Mouse (Mus musculus) heart, embryonic 10.5 days (tissue): ENCODE measurements around the gene Vmn2r52. TPM values are rescaled to one million over a fixed set of nuclear protein-coding genes. Genes with fewer than 3 reads are reported as not detected.
"Not testable (repeated sequence)": the region's sequence is repeated elsewhere in the genome, so short reads cannot be mapped to it uniquely, and the experiment has no call there.

Source experiments
- DNase-seq: peaks from one replicate; pipeline ENCODE4 v3.0.0-alpha.2; 2017; ENCODE audit warnings: low spot score
- H3K27ac ChIP-seq: fragments of 300-500 bp; sonication (generic); 2 replicates; pipeline ENCODE4 v1.5.1; 2016; ENCODE audit warnings: mild to moderate bottlenecking
- H3K27me3 ChIP-seq: fragments of 300-500 bp; sonication (generic); 2 replicates; pipeline ENCODE4 v1.6.1; 2016; ENCODE audit warnings: mild to moderate bottlenecking; ENCODE audit not compliant: poor library complexity, insufficient read depth, severe bottlenecking
- H3K36me3 ChIP-seq: fragments of 300-500 bp; sonication (generic); 2 replicates; pipeline ENCODE4 v1.6.1; 2016; ENCODE audit warnings: mild to moderate bottlenecking, moderate library complexity
- H3K4me1 ChIP-seq: fragments of 300-500 bp; sonication (generic); 2 replicates; pipeline ENCODE4 v1.6.1; 2016; ENCODE audit warnings: mild to moderate bottlenecking
- H3K4me3 ChIP-seq: fragments of 300-500 bp; sonication (generic); 2 replicates; pipeline ENCODE4 v1.5.1; 2016; ENCODE audit warnings: mild to moderate bottlenecking, moderate library complexity
- H3K9me3 ChIP-seq: fragments of 300-500 bp; sonication (generic); 2 replicates; pipeline ENCODE4 v1.6.1; 2016; ENCODE audit warnings: mild to moderate bottlenecking, moderate library complexity
- WGBS: fragments of 180-500 bp; shearing (Covaris S2); methylation state at CpG from one replicate; pipeline ENCODE4 v1.1.7; 2016; 5-methylcytosine and 5-hydroxymethylcytosine counted together
- polyA plus RNA-seq: library from polyadenylated mRNA; unstranded; fragments of >200 nt; fragmentation: Nextera tagmentation; extraction: Ambion mirVana; gene quantifications from 2 replicates; pipeline ENCODE4 v1.2.1, GENCODE M21; 2016

Gene Vmn2r52
- polyA plus RNA-seq: not detected in 2 replicates

DNA sequence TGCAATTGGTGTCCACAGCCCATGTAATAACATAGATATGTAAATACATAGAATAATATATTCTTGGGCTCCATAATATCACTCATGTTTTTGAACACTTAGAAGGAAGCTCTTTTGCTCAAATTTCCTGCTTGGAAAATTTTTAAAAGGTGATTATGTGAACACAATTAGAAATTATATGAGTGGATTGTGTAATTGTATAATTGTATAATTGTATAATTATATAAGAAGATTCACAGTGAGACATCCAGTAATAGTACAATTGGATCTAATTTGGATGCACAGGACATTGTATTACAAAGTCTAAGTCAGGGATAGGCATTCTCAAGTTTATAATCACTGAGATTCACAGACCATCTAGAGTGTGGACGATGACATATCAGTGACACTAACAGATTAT is at the start of gene Vmn2r52:
Gene Vmn2r52, minus strand, starts transcription at position 101 of the 400 bp plus-strand sequence.
- no peak within 1 kb of the TSS for H3K4me3 ChIP-seq
- no peak for DNase-seq
- H3K9me3 ChIP-seq: peaks cover 8% of the 10 kb centered on the region
- H3K36me3 ChIP-seq: no peaks in the 10 kb centered on the region
- no peak within 1 kb of the TSS for H3K27ac ChIP-seq
- no peaks in the 10 kb centered on the region for H3K4me1 ChIP-seq
- H3K27me3 ChIP-seq: no peaks in the 10 kb centered on the region
- WGBS: 78% methylated on average over 1 of the region's 1 CpGs

DNA sequence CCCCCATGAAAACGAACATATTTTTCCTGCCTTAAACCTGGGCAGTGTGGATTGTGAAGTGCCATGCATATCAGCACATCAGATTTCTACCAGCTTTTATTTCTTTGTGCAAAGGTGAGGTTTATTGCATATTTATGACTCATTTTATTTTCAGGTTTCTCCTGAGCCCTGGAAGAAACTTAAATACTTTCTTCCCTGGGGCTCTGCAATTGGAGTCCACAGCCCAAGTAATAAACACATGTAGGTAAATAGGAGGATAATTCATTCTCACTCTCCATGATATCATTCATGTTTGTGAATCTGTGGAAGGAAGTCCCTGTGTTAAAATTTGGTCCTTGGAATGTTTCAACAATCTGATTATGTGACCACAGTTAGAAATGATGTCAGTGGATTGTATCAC is 70.7 kb downstream of the Vmn2r52 start, which contains the start of gene Vmn2r51:
Gene Vmn2r51, minus strand, starts transcription at position 101 of the 400 bp plus-strand sequence.
- not testable (repeated sequence) for H3K27ac ChIP-seq, H3K4me1 ChIP-seq, H3K9me3 ChIP-seq, H3K4me3 ChIP-seq, H3K36me3 ChIP-seq, H3K27me3 ChIP-seq, DNase-seq
- WGBS: 63% methylated on average over 1 of the region's 1 CpGs

Other genes with a start within 250 kb of the Vmn2r52 start
- gene Vmn2r48, start 223.0 kb downstream of the Vmn2r52 start, polyA plus RNA-seq: not detected in 2 replicates
- not detected in 2 replicates for gene Vmn2r49, start 184.3 kb downstream of the Vmn2r52 start, polyA plus RNA-seq
- not detected in 2 replicates for gene Vmn2r50, start 123.3 kb downstream of the Vmn2r52 start, polyA plus RNA-seq
- gene Vmn2r51, start 70.8 kb downstream of the Vmn2r52 start, polyA plus RNA-seq: not detected in 2 replicates
- not detected in 2 replicates for gene Vmn1r66, start 101.4 kb upstream of the Vmn2r52 start, polyA plus RNA-seq